Mouse (Mus musculus): ENCODE measurements around the gene Eif2b1. TPM values are rescaled to one million over a fixed set of nuclear protein-coding genes. Genes with fewer than 3 reads are reported as not detected.
A peak's percentile ranks its signal among the peaks of the same experiment; 100 is the strongest.

Eif2b1 gene
- polyA plus RNA-seq, 2 experiments: 42.5 to 71.3 TPM

DNA sequence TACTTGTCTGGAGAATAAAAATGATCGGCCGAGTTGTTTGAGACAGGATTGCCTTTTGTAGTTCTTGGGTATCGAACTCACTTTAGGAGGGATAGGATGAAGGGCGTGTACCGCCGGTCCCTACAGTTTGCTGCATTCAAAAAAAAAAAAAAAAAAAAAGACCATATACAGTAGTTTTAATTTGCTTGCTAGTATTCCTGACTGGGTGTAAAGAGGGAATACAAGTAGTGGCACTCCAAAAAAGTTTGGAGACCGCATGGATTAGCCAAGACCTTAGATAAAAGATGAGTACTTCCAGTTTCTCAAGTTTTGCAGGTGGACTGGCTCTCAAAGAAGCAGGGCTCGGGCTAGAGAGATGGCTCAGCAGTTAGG is 37.3 kb downstream of the Eif2b1 start:
- Histone ChIP-seq H3K4me2 (replicated peaks; ENCODE audit: low read depth, low read length, severe bottlenecking) (peak overlapping the region; percentile 76), H3K4me3 (replicated peaks; ENCODE audit: low read length) (peak overlapping the region; percentile 90), H3K9ac (ENCODE audit: low read depth, low read length, severe bottlenecking) (peak overlapping the region; percentile 92), H3K27ac (replicated peaks; ENCODE audit: low read depth, low read length) (no peak overlapping the region), H3K4me1 (ENCODE audit: control insufficient read depth, insufficient read depth, low read length) (peaks cover 7% of the 10 kb centered on the region), H3K36me3 (ENCODE audit: control insufficient read depth, insufficient read depth, low read length) (peaks cover 45% of the 10 kb centered on the region), H3K9me3 (ENCODE audit: control insufficient read depth, low read length) (no peaks in the 10 kb centered on the region), H3K27me3 (ENCODE audit: control insufficient read depth, insufficient read depth, low read length) (no peaks in the 10 kb centered on the region)
- TF ChIP-seq POLR2A (IDR thresholded peaks at IDR 0.05; ENCODE audit: borderline replicate concordance, extremely low read depth, insufficient read depth, insufficient read length): no peak
- WGBS: 8% methylated on average over 8 of the region's 8 CpGs
- ATAC-seq (ENCODE audit: low FRiP score, low read depth) (no peak), DNase-seq (ENCODE audit: low spot score) (no peak)

DNA sequence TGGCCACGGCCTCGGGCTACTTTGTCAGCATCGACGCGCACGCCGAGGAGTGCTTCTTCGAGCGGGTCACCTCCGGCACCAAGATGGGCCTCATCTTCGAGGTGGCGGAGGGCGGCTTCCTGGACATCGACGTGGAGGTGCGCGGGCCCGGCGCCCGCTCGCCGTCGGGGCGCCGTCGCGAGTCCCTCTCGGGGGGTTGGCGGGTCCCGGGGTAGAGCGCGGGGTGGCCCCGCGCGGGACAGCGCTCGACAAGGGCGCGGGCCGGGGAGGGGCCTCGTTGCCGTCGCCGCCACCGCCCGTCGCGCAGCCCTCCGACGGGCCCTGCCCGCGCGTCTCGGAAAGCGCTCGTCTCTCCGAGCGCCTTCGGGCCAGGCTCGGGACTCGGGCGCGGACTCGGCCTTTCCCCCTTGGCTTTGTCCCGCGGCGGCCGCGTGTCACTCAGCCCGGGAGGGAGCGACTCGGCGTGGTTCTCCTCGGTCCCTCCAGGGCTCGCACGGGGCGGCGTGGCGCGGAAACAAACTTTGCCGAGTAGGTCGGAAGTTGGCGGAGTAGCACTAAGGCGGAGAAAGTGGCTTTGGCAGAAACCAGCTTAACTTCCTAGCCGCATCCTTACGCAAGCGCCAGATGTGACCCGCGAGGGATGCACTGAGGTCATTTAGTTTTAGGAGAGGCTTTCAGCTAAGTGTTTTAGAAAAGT is 37.9 kb downstream of the Eif2b1 start:
- Histone ChIP-seq H3K4me2 (replicated peaks; ENCODE audit: low read depth, low read length, severe bottlenecking) (peak overlapping the region; percentile 76), H3K9me3 (ENCODE audit: control insufficient read depth, low read length) (no peaks in the 10 kb centered on the region), H3K4me3 (replicated peaks; ENCODE audit: low read length) (peak overlapping the region; percentile 90), H3K4me1 (ENCODE audit: control insufficient read depth, insufficient read depth, low read length) (peaks cover 7% of the 10 kb centered on the region), H3K9ac (ENCODE audit: low read depth, low read length, severe bottlenecking) (peak overlapping the region; percentile 92), H3K36me3 (ENCODE audit: control insufficient read depth, insufficient read depth, low read length) (peaks cover 39% of the 10 kb centered on the region), H3K27me3 (ENCODE audit: control insufficient read depth, insufficient read depth, low read length) (no peaks in the 10 kb centered on the region), H3K27ac (replicated peaks; ENCODE audit: low read depth, low read length) (peak overlapping the region; percentile 86)
- DNase-seq (ENCODE audit: low spot score) (peak; percentile 29), ATAC-seq (ENCODE audit: low FRiP score, low read depth) (peak; percentile 35)
- TF ChIP-seq POLR2A (IDR thresholded peaks at IDR 0.05; ENCODE audit: borderline replicate concordance, extremely low read depth, insufficient read depth, insufficient read length): no peak
- WGBS: under 1% methylated on average over 30 of the region's 89 CpGs

DNA sequence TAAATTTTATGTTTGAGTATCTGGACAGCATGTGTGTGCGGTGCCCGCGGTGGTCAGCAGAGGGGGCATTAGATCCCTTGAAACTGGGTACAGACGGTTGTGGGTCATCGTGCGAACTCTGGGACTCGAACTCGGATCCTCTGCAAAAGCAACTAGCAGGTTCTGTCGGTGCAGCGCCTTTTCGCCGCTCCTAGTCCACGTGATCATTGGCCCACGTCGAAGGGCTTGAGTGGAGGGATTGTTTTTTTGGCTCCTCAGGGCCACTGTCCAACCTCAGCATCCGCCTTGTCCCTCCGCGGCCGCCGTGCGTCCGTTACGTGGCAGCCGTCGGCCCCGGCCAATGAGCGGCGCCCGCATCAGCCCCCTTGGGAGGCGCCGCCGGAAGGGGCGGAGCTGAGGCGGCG is 38.5 kb downstream of the Eif2b1 start, which contains the start of gene Tmed2:
TSS of gene Tmed2 (plus strand) at position 313 of the 404 bp plus-strand sequence.
- Histone ChIP-seq H3K4me2 (replicated peaks; ENCODE audit: low read depth, low read length, severe bottlenecking) (peak within 1 kb of the TSS; percentile 76), H3K27ac (replicated peaks; ENCODE audit: low read depth, low read length) (peak within 1 kb of the TSS; percentile 86), H3K9ac (ENCODE audit: low read depth, low read length, severe bottlenecking) (peak within 1 kb of the TSS; percentile 92), H3K4me3 (replicated peaks; ENCODE audit: low read length) (peak within 1 kb of the TSS; percentile 90), H3K36me3 (ENCODE audit: control insufficient read depth, insufficient read depth, low read length) (peaks cover 33% of the 10 kb centered on the region), H3K4me1 (ENCODE audit: control insufficient read depth, insufficient read depth, low read length) (peaks cover 7% of the 10 kb centered on the region), H3K27me3 (ENCODE audit: control insufficient read depth, insufficient read depth, low read length) (no peaks in the 10 kb centered on the region), H3K9me3 (ENCODE audit: control insufficient read depth, low read length) (no peaks in the 10 kb centered on the region)
- peak; percentile 99 for ATAC-seq (ENCODE audit: low FRiP score, low read depth)
- TF ChIP-seq POLR2A (IDR thresholded peaks at IDR 0.05; ENCODE audit: borderline replicate concordance, extremely low read depth, insufficient read depth, insufficient read length): no peak
- WGBS: under 1% methylated on average over 29 of the region's 35 CpGs
- DNase-seq (ENCODE audit: low spot score): peak; percentile 97

DNA sequence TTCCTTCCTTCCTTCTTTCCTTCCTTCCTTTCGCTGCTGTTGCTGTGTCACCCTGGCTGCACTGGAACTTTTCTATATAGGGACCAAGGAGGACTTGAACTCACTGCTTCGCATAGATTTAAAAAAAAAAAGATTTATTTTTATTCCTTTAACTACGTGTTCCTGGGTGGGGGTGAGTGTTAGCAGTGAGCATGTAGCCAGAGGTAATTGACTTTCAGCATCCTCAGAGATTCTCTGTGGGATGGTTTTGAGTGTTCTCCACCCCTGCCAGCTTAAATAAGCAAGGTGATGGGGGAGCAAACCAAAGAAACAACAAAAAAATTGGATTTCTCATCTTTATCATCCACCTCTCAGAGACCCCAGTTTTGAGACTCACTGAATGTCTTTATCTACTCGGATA is 39.0 kb downstream of the Eif2b1 start:
- peak overlapping the region; percentile 92; the same call in 1 of the 2 replicates for H3K9ac ChIP-seq (ENCODE audit: low read depth, low read length, severe bottlenecking)
- 73% methylated on average over 4 of the region's 4 CpGs for WGBS
- no peaks in the 10 kb centered on the region for H3K9me3 ChIP-seq (ENCODE audit: control insufficient read depth, low read length)
- DNase-seq (ENCODE audit: low spot score) (no peak), ATAC-seq (ENCODE audit: low FRiP score, low read depth) (no peak)
- H3K4me2 ChIP-seq (replicated peaks; ENCODE audit: low read depth, low read length, severe bottlenecking): peak overlapping the region; percentile 45
- no peaks in the 10 kb centered on the region for H3K27me3 ChIP-seq (ENCODE audit: control insufficient read depth, insufficient read depth, low read length)
- peaks cover 7% of the 10 kb centered on the region for H3K4me1 ChIP-seq (ENCODE audit: control insufficient read depth, insufficient read depth, low read length)
- H3K36me3 ChIP-seq (ENCODE audit: control insufficient read depth, insufficient read depth, low read length): peaks cover 28% of the 10 kb centered on the region
- TF ChIP-seq POLR2A (IDR thresholded peaks at IDR 0.05; ENCODE audit: borderline replicate concordance, extremely low read depth, insufficient read depth, insufficient read length): no peak
- peak overlapping the region; percentile 68; the same call in 1 of the 2 replicates for H3K27ac ChIP-seq (replicated peaks; ENCODE audit: low read depth, low read length)
- H3K4me3 ChIP-seq (replicated peaks; ENCODE audit: low read length): peak overlapping the region; percentile 90

DNA sequence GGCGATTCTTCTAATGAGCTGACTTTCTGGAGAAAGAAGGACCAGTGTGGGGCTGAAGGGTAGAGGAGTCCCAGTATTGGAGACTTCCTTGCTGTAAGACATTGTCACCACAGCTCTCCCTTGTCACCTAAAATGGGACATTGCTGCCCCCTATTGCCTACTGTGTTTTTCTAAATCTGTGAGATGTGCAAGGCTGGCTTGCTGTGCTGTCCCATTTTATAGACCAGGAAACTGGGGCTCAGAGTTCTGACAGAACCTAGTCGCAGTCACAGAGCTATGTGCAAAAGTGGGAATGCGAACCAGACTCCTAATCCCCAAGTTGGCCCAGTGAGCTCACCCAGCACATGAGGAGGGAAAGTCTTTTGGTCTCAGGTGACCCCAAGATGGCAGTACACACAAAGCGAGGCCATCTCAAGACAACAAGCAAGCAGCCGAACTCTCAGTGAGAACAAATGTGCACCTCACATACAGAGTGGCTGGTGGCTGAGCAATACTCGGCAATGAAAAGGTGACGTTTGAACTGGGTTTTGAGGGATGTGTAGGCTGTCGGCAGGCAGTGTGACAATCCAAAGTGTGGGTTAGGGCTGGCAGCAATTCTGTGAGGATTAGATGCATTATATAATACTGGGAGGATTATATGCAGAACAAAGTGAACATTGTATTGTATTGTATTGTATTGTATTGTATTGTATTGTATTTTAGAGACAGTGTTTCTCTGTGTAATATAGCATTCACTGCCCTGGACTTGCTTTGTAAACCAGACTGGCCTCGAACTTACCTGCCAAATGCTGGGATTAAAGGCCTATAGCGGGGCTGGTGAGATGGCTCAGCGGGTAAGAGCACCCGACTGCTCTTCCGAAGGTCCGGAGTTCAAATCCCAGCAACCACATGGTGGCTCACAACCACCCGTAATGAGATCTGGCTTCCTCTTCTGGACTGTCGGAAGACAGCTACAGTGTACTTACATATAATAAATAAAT is 39.8 kb downstream of the Eif2b1 start:
- peak; percentile 38 for DNase-seq (ENCODE audit: low spot score)

More for the DNA sequence above, 39.8 kb downstream of the Eif2b1 start:
- TF ChIP-seq POLR2A (IDR thresholded peaks at IDR 0.05; ENCODE audit: borderline replicate concordance, extremely low read depth, insufficient read depth, insufficient read length): no peak
- Histone ChIP-seq H3K4me3 (replicated peaks; ENCODE audit: low read length) (no peak overlapping the region), H3K36me3 (ENCODE audit: control insufficient read depth, insufficient read depth, low read length) (peaks cover 20% of the 10 kb centered on the region), H3K4me2 (replicated peaks; ENCODE audit: low read depth, low read length, severe bottlenecking) (no peak overlapping the region), H3K9ac (ENCODE audit: low read depth, low read length, severe bottlenecking) (no peak overlapping the region), H3K4me1 (ENCODE audit: control insufficient read depth, insufficient read depth, low read length) (peaks cover 7% of the 10 kb centered on the region), H3K27me3 (ENCODE audit: control insufficient read depth, insufficient read depth, low read length) (no peaks in the 10 kb centered on the region), H3K9me3 (ENCODE audit: control insufficient read depth, low read length) (no peaks in the 10 kb centered on the region), H3K27ac (replicated peaks; ENCODE audit: low read depth, low read length) (no peak overlapping the region)
- no peak for ATAC-seq (ENCODE audit: low FRiP score, low read depth)
- WGBS: 81% methylated on average over 15 of the region's 16 CpGs

All from limb, embryonic 14.5 days (tissue).